In genomic region chr13:117662661-117663060, GRCm38 (mm10) we compare ENCODE assay signal across 18 mouse cellular contexts.
DNase-seq lines count a peak whose midpoint lies in the region; ATAC-seq and TF ChIP-seq lines count a peak whose summit lies in the region.
"Had no signal": no experiment of that assay in that cellular context is flagged by ENCODE, and none has a peak within 500 bp of the region (broad histone marks: within the 10 kb centered on the region; RNA-seq: fewer than 3 reads in every experiment).

No protein-coding gene starts in this region.

- TF ChIP-seq CTCF in gastrocnemius, adult 2 months (IDR thresholded peaks at IDR 0.05), result peak; percentile 3; the same call in 1 of the 2 replicates
- TF ChIP-seq CTCF in lung, embryonic 14.5 days (IDR thresholded peaks at IDR 0.05; ENCODE audit: low read depth), result peak; percentile 43
- no peak for TF ChIP-seq CTCF in lung, adult 2 months (IDR thresholded peaks at IDR 0.05; ENCODE audit: insufficient read depth, low read length)
- peak; percentile 27 for TF ChIP-seq CTCF in E14TG2a.4 (conservative IDR thresholded peaks at IDR 0.05; ENCODE audit: low read length)

- H3K27ac ChIP-seq in gastrocnemius, adult 2 months, result no peak overlapping the region
- H3K27ac ChIP-seq in lung, embryonic 14.5 days (ENCODE audit: low read depth), result no peak overlapping the region
- H3K27ac ChIP-seq: heart, embryonic 15.5 days; hindbrain, embryonic 15.5 days; limb, embryonic 12.5 days; neural tube, embryonic 13.5 days had no signal

- H3K4me2 ChIP-seq in lung, embryonic 14.5 days, result no peak overlapping the region
- H3K4me2 ChIP-seq: heart, embryonic 15.5 days; hindbrain, embryonic 15.5 days; limb, embryonic 12.5 days; neural tube, embryonic 13.5 days had no signal

- DNase-seq in gastrocnemius, adult 2 months, result no peak
- DNase-seq in gastrocnemius, postnatal 10 days, result no peak
- DNase-seq in lung, embryonic 14.5 days, result peak; percentile 52
- no peak for DNase-seq in lung, adult 2 months
- no peak for DNase-seq in adrenal gland, postnatal 14 days
- DNase-seq: embryo, embryonic 11 days; kidney, adult 18-20 months; kidney, postnatal 4 days; layer of hippocampus, postnatal 36 days; right cerebral cortex, postnatal 4 days; thymus, adult 2 months had no signal

- H3K9me3 ChIP-seq in lung, embryonic 14.5 days (ENCODE audit: low read depth, low read length), result no peaks in the 10 kb centered on the region
- no peaks in the 10 kb centered on the region for H3K9me3 ChIP-seq in E14TG2a.4 (ENCODE audit: low read length)
- H3K9me3 ChIP-seq: heart, embryonic 15.5 days; hindbrain, embryonic 15.5 days; limb, embryonic 12.5 days; neural tube, embryonic 13.5 days had no signal

- no peak overlapping the region for H3K4me3 ChIP-seq in gastrocnemius, adult 2 months
- no peak overlapping the region for H3K4me3 ChIP-seq in lung, embryonic 14.5 days (ENCODE audit: low read depth, low read length)
- H3K4me3 ChIP-seq in lung, adult 2 months (replicated peaks; ENCODE audit: extremely low read depth, low read depth, low read length), result no peak overlapping the region
- no peak overlapping the region for H3K4me3 ChIP-seq in E14TG2a.4 (replicated peaks; ENCODE audit: low read length)
- H3K4me3 ChIP-seq: heart, embryonic 15.5 days; hindbrain, embryonic 15.5 days; limb, embryonic 12.5 days; neural tube, embryonic 13.5 days had no signal

- H3K9ac ChIP-seq in lung, embryonic 14.5 days, result no peak overlapping the region
- H3K9ac ChIP-seq: heart, embryonic 15.5 days; hindbrain, embryonic 15.5 days; limb, embryonic 12.5 days; neural tube, embryonic 13.5 days had no signal

- no peak for TF ChIP-seq POLR2A in lung, adult 2 months (IDR thresholded peaks at IDR 0.05; ENCODE audit: borderline replicate concordance, extremely low read depth, low read depth, low read length)

- 64% methylated on average over 3 of the region's 3 CpGs for WGBS in lung, embryonic 14.5 days
- WGBS in lung, adult 2 months, result 54% methylated on average over 3 of the region's 3 CpGs

- no peaks in the 10 kb centered on the region for H3K36me3 ChIP-seq in lung, embryonic 14.5 days (ENCODE audit: insufficient read depth)
- H3K36me3 ChIP-seq in E14TG2a.4 (ENCODE audit: insufficient read depth, low read length), result no peaks in the 10 kb centered on the region
- H3K36me3 ChIP-seq: heart, embryonic 15.5 days; hindbrain, embryonic 15.5 days; limb, embryonic 12.5 days; neural tube, embryonic 13.5 days had no signal

- ATAC-seq in lung, embryonic 14.5 days (ENCODE audit: insufficient read depth), result no peak
- peak; percentile 42 to 53; a peak in 2 of 4 replicates for ATAC-seq in hematopoietic stem cell, adult 5-6 weeks (replicated peaks in 1 of 2; ENCODE audit: insufficient read depth in 1 of 2, low FRiP score in 2 of 2, low TSS enrichment in 1 of 2, low read depth in 1 of 2, poor library complexity in 2 of 2, severe bottlenecking in 2 of 2)
- ATAC-seq: CD4-positive, CD25-positive, alpha-beta regulatory T cell, adult 4 months had no signal

- no peaks in the 10 kb centered on the region for H3K4me1 ChIP-seq in lung, embryonic 14.5 days (ENCODE audit: insufficient read depth)
- no peaks in the 10 kb centered on the region for H3K4me1 ChIP-seq in lung, adult 2 months (ENCODE audit: control insufficient read depth, insufficient read depth, low read length)
- H3K4me1 ChIP-seq in E14TG2a.4 (replicated peaks; ENCODE audit: low read depth, low read length), result no peaks in the 10 kb centered on the region
- H3K4me1 ChIP-seq: heart, embryonic 15.5 days; hindbrain, embryonic 15.5 days; limb, embryonic 12.5 days; neural tube, embryonic 13.5 days had no signal

- intact Hi-C loops in gastrocnemius, adult 2 months (cut with DNase I), result no loop called here

- no peaks in the 10 kb centered on the region for H3K27me3 ChIP-seq in lung, embryonic 14.5 days (ENCODE audit: insufficient read depth, low read length)
- no peaks in the 10 kb centered on the region for H3K27me3 ChIP-seq in E14TG2a.4 (ENCODE audit: insufficient read depth, low read length)
- H3K27me3 ChIP-seq: heart, embryonic 15.5 days; hindbrain, embryonic 15.5 days; limb, embryonic 12.5 days; neural tube, embryonic 13.5 days had no signal
